Mouse (Mus musculus): ENCODE measurements at regions not wholly inside any gene's neighbourhood (a gene's known extent, or its start where the extent isn't known, plus 50 kb on each side); places are given as distances from the start of the nearest gene placed in this dataset.
"Not testable (repeated sequence)": the region's sequence is repeated elsewhere in the genome, so short reads cannot be mapped to it uniquely, and the experiment has no call there.

DNA sequence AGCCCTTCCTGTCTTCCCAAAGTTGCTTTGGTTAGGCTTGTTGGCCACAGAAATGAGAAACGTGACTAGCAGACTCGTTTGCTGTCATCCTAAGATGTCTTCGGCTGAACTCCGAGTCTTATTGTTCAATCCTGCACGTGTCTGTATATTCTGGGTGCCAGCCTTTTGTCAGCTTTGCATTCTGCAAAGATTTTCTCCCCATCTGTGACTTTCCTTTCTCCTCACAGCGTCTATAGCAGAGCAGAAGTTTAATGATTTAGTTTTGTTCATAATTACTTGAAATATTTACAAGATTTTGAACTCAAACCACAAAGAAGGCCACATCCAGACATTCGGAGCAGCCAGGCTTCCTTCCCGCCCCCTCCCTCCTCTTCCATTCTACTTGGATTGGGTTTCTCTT lies 152.5 kb downstream of the Kif26a start:
- no peak for DNase-seq (ENCODE audit: low spot score in 2 of 2)

DNA sequence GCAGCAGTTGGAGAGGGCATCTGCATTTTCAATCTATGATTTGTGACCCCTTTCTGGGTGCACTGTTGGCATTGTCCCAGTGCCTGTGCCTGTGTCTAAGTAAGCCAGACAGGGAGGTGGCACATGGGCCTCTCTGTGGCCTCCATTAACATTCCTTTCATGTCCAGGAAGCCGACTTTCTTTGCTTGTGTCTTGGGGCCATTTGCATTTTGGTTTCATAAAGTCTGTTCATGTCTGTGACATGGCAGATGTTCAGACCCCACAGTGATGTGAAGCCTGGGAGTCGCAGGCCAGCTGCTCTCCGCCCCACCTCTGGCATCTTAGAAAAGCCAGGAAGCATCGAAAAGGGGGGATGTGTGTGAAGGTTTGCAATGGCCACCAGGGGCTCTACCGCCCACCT lies 153.1 kb downstream of the Kif26a start:
- no peak for DNase-seq (ENCODE audit: low spot score in 2 of 2)

DNA sequence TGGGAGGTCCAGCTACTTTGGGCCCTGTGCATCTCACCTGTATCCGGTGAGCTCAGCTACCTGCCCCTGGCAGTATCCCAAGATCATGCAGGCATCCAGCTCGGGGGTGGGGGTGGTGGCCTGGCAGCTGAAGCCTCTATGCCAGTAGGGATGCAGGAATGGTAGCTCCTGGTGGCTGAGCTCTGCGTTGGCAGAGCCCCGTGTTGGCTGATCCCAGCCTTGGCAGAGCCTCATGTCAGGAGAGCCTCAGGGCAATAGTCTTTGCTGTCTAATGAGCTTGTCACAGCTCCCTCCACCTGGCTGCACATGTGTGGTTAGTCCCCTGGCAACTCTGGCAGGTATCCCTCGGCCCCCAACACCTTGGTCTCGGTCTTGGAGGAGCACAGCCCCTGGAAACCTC lies 153.6 kb downstream of the Kif26a start:
- DNase-seq (ENCODE audit: low spot score in 2 of 2) = no peak

DNA sequence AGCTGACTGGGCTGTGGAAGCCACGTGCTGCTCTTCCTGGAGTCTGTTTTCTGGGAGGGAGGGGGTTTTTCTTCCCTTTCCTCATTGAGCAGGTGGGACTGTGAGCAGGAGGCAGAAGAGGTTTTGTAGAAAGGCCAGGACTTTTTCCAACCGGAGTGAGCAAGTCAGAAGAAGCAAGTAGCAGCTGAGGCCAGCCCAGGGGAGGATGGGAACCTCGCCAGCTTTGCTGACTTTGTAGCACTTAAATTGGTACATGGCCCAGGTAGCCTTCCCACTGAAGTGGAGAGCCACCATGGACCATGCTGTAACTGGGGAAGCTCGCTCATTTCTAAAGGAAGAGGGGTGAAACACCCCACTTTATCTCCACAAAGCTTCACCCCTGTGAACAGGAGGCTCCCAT lies 154.1 kb downstream of the Kif26a start:
- DNase-seq (ENCODE audit: low spot score in 2 of 2) = no peak

DNA sequence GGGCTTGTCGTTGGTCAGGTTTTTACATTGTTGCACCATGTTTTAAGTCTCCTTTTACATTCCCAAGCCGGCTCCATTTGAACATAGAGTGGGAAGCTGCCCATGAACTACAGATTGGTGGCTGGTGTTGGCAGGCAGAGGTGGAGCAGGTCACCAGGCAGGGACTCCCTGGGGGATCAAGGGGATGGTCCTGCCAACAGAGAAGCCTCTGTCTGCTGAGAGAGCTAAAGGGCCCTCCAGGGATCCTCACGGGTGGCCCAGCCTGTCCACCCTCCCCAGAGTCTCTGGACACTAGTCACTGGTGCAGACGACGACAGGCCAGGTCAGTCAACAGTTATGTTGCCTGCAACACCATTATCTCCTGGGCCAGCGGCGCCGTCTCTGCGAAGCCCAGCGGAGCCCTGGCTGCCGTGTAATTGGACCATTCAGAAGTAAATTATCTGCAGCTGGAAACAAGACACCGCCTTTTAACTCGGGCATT lies 155.4 kb downstream of the Kif26a start:
- no peak for DNase-seq (ENCODE audit: low spot score in 2 of 2)

DNA sequence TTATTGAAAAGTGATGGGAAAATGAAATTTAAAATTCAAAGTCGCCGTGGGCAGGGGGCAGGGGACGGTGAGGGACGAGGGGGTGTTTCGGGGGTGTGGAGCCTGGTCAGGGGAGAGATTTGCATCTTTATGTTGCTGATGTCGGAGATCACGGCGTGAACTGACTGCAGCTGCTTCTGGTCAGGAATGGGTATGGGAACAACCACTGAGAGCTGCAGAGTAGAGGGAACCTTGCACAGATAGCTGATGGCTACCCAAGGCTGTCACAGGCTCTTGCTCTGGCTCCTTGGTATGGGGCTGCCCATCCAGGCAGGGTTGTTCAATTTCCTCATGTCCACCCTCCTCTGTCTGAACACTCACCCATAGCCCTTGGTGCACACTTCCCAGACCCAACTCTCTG lies 155.9 kb downstream of the Kif26a start:
- DNase-seq (ENCODE audit: low spot score in 2 of 2) = no peak

DNA sequence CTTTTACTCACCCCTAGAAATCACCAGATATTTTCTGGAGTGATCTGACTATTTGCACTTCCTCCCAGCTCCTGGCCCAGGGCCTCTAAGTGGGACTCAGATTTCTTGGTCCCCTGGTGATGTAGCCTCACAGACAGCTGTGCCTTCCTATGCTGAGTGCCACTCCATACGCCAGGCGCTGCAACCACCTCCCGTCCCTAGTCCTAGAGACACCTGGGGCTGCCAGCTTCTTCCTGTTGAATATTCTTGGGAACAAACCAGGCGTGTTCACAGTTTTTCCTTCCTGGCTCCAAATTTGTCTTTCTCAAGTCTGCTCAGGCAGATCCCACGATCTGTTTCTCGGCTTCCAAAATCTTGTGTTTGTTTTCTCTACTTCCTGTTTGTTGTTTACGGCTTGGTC lies 160.2 kb downstream of the Kif26a start:
- DNase-seq (ENCODE audit: low spot score in 2 of 2) = no peak

DNA sequence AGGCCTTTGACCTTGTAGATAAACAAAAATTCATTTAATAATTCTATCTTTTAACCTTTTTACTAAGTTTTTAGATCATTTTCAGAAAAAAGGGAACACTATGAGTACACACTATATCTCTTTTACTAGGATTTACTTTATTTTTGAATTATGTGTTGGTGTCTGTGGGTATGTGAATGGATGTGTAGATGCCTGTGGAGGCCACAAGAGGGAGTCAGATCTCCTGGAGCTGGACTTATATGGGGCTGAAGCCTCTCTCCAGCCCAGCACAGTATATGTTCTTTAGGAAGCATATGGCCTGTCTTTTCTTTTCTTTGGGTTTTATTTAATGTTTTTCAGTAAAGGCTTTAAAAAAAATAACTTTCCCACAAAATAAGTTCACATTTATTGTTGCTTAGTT lies 162.0 kb downstream of the Kif26a start:
- no peak for DNase-seq (ENCODE audit: low spot score in 2 of 2)

DNA sequence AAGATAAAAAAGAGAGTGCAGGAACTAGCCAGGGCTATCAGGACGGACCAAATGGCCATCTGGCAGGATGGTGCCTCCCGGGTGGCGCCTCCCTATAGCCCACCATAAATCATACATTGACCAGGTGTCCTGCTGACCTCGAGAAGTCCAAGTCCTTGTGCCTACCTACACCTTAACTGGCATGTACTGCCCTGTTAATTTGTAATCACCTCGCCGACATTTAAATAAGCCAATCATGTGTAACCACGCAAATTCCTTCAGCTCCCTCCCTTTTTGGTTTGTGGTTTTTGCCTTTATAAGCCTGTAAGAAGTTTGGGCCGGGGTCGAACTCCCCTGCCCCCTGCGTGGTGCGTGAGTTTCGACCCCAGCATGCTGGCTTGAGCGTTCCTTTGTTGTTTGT lies 163.1 kb downstream of the Kif26a start:
- DNase-seq (ENCODE audit: low spot score in 2 of 2) = not testable (repeated sequence)

DNA sequence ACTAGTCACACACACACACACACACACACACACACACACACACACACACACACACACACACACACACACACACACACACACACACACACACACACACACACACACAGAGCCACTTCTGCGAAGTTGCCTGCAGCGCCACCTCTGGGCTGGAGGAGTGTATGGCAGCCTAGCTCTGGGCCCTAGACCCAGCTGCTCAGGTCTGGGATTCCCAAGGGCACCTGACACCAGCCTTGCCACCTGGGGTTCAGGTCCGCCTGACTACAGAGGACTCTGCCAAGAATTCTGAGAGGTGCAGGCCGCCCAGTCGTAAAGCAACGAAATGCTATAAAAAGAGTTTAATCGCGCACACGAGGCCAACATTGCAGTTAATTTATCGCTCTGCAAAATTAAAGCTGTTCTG lies 163.8 kb downstream of the Kif26a start:
- DNase-seq (ENCODE audit: low spot score in 2 of 2) = no peak

DNA sequence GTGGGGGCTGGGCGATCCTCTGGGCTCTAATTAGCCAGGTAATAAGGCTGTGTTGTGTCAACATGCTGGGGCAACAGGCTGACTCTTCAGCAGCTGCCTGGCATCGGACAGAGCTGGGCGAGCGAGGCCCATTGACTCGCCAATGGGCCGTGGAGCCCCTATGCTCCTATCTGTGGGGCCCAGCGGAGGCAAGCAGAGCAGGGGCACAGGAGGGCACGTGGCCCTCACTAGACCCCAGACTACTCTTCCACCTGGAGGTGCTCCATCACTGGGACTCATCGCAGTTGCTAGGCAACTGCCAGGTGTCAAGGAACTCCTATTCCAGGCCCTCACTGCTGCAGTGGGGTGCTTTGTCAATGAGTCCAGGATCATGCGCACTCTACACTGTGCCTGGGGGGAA lies 164.7 kb downstream of the Kif26a start:
- DNase-seq (ENCODE audit: low spot score in 2 of 2) = no peak

DNA sequence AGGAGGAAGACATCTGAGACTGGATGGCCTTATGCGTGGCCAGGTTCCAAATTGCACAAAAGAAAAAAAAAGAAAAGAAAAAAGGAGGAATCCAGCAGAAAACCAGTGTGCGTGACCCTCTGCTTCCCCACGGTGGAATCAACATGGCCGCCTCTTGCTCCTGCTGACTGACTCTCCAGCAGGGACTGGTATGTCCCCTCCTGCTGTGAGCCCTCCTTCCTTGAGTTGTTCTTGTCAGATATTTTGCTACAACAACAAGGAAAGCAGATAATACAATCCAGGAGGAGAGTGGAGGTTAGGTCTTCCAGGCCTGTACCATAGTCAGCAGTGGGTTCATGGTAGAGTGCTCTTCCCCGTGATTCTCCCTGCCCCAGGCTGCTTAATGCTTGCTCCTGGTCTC lies 168.8 kb downstream of the Kif26a start:
- DNase-seq (ENCODE audit: low spot score in 2 of 2) = no peak

DNA sequence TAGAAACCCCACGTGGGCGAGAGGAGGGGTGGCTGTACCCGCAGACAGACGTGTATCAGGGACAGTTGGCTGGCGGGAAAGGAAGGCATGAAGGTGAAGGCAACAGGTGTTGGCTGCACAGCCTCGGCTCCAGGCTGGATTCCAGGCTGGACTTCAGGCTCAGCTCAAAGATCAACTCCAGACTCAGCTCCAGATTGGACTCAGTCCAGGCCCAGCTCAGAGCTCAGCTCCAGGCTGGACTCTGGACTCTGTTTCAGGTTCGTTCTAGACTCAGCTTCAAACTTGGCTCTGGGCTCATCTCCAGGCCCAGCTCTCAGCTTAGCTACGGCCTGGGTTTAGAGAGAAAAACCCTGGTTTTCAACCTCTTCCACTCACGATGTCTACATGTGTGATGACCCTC lies 171.2 kb downstream of the Kif26a start:
- no peak for DNase-seq (ENCODE audit: low spot score in 2 of 2)

DNA sequence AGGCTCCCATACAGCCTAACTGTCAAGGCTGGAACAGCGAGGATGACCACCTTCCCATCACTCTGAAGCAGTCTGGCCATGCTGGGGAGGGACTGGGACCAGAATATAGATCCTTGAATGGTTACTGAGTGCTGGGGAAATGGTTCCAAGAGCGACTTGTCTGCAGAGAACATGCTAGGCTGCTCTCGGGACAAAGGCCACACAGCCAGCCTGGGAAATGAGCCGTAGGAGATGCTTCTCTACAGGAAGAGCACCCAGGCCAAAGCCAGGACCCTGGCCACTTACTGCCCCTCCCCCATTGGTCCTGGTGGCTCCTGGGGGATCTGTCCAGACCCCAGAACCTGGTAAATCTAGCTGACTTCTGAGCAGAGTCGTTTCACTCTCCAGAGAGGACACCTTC lies 170.8 kb upstream of the A530016L24Rik start:
- DNase-seq (ENCODE audit: low spot score in 2 of 2) = no peak

DNA sequence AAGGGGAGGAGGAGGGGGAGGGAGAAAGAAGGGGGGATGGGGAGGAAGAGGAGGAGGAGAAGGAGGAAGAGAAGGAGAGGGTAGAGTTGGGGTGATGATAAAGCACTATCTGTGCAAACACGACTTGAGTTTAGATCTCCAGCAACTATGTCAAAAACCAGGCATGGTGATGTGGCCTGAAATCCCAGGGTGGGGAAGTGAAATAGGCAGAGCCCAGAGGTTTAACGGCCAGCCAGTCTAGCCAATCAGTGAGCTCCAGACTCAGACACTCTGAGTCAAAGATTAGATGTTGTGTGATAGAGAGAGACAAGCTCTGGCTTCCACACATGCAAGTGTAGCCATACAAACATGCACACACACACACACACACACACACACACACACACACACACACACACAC lies 167.1 kb upstream of the A530016L24Rik start:
- no peak for DNase-seq (ENCODE audit: low spot score in 2 of 2)

DNA sequence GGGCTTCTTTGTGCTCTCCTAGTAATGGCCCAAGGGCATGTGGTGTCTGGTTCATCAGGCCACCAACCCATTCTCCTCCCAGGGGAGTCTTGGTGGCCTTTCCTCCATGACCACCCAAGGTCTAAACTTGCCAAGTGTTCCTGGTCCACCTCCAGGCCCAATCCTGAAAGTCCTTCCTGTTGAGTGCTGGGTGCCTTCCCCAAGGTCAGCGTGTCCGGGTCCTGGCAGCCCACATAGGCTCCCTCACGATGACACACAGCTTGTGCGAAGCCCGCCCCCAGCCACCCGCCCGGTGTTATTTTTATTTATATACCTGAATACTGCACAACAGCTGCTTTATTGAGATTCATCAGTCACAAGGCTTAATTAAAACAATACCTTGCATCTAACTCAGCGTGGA lies 161.8 kb upstream of the A530016L24Rik start:
- DNase-seq (ENCODE audit: low spot score in 2 of 2) = no peak

DNA sequence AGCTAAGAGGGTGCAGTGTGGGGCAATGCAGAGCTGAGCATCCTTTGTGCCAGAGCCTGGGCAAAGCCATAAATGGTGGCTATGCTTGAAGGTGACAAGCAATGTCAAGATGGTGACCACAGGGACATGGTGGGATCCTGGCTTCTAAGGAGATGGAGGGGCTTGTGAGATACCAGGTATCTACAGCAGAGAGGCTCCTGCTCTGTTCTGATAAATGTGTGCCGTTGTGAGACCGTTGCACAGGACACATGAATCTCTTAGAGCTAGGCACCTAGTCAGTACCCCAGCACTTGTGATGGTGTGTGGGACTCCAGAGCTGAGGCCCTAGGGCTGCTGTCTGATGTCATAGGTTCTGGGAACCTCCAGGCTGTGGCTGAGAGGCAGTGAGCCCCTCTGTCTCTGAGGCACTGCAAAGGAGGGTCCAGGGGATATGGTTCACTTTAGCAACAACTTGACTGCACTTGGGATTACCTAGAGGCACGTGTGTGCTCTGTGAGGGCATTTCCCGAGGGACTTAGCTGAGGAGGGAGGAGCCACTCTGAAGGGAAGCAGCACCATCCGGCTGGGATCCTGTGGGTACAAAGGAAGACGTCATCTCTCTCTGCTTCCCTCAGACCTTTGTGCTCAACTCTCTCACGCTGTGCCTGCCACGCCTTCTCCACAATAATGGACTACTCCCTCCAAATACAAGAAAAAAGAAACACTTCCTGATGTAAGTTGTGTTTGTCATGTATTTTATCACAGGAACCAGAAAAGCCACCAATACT lies 160.3 kb upstream of the A530016L24Rik start:
- no peak for DNase-seq (ENCODE audit: low spot score in 2 of 2)

DNA sequence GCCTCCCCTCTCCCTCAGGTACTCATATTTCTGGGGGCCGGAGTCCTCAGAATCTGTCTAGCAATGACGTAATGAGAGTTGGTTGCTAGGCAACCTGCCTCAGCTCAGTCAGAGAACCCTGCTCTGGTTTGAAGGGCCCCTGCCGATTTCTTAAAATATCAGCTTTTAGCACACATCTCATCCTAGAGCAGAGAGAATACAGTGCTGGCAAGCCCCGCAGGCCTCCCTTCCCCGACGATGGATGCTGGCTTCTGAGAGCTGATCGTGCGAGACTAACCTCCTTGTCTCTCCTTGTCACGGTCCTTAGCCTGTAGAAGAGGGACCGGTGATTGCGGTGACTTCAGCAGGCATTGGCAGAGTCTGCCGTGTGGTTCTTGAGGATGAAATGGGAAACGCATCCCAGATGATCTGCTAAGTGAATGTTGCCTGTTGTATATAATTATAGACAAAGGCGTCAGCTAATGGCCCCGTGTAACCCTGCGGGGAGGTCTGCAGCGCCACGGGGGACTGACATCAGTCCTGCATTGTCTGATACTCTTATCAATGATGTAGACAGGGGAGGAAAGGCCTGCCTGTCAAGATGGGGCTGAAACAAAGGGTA lies 159.4 kb upstream of the A530016L24Rik start:
- no peak for DNase-seq (ENCODE audit: low spot score in 2 of 2)

DNA sequence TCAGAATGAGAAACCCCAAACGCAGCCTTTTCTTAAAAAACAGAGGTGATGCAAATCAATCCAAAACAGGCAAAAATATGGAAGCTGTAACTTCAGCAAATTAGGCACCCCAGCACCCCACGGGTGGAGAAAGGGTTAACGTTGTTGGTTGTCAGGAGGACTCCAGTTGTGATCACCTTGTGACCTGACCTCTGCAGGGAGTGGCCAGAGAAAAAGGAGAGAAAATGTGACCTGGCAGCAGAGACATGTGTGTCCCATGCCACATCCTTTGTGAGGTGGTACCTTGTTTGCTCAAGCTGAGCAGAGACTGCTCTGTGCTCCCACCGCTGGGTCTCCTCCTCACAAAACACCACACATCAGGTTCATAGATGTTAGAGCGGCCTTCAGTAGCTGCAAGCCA lies 158.7 kb upstream of the A530016L24Rik start:
- DNase-seq (ENCODE audit: low spot score in 2 of 2) = no peak

DNA sequence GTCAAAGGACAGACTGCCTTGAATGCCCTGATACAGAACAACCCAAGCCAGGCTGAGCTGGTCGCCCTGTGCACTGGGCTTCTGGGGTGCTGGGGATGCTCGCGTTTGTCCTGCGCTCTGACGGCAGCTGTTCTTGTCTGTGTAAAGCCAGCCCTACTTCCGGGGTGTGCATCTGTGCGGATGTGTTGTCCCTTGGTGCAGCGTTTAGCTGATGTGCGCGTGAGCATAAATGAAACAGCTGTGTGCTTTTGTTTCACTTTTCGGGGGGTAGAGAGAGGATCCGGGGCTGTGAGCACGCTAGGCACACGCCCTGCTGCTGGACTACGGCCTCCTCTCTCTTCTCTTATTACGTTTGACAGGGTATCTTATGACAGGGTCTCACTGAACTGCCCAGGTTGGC lies 158.2 kb upstream of the A530016L24Rik start:
- DNase-seq (ENCODE audit: low spot score in 2 of 2) = no peak

DNA sequence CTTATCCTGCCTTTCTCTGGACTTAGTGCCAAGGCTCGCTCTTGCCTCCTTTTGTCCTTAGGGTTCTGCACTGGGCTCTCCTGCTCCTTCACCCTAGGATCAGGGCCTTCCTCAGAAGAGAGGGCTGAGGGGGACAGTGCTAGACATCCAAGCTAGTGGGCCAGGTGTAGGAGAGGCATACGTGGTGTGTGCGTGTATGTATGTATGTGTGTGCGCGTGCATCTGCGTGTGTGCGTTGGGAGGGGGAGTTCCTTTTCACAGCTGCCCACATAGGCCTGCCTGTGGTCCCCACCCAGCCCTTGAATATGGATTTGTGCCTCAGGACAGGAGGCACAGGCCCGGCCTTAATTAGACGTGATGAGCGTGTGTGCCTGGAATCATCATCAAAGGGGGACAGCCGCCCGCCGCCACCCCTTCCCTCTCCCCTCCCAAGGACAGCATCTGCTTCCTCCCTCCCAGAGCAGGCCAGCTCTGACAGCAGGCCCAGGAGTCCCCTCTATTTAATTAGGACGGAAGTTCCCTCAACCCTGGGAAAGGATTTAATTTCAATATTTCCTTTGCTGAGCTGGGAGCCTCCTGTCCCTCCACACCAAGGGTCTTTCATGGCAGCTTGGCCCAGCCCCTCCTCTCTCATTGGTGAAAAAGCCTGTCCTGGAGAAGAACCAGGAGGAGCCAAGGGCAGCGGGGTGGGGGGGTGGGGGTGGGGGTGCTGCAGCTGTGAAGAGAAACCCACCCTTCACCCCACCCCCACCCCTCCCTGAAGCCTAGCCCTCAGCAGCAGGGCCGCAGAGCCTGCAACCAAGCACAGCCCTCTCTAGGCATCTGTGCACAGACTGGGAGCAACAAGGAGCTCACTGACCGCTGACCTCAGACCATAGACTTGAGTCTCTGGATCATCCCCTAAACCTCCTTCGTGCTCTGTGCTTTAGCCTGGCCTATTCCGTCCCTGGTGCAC lies 155.8 kb upstream of the A530016L24Rik start:
- no peak for DNase-seq (ENCODE audit: low spot score in 2 of 2)

DNA sequence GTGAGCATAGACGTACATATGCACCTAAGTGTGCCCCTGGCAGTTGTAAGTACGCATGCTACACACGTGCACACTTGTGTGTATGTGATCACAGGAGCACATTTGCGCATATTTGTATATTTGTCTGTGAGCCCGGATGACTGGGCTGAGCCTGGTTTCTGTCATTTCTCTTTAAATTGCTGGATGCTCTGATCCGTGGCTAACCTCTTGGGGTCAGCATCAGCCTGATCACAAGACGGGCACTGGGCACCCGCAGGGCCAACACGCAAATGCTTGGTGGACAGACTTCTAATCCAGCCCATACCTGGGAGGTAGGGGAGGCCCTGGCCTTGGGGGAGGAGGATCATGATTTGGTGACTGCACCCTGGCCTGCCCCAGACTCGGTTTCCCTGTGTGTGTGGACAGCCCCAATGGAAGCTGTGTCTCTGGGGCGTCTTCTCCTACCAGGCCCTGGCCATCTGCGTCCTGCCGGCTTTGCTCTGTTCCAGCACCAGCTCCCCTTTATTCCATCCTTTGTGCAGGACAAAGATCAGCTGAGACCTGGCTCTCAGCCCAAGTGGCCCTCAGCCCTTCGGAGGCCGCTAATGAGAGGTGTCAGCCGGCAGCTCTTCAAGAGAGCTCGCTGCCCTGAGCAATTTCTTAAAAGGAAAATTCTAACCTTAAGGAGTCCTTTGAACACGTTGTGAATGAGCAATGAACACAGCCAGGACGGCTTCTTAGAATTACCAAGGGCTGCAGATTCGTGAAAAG lies 155.0 kb upstream of the A530016L24Rik start:
- no peak for DNase-seq (ENCODE audit: low spot score in 2 of 2)

All from urinary bladder, postnatal 36 days (tissue).